Mouse (Mus musculus): ENCODE results near the gene Gipc1.

GRCm38 (mm10) chr8:83652744-83653661 is 526 bp downstream of the Gipc1 start:
- TF ChIP-seq POLR2A (IDR thresholded peaks at IDR 0.05; ENCODE audit: low read depth, low read length) (no peak), CTCF (conservative IDR thresholded peaks at IDR 0.05 in 1 of 2, IDR thresholded peaks at IDR 0.05 in 1 of 2; ENCODE audit: low read depth in 2 of 2, low read length in 2 of 2) (no peak), RCOR1 (conservative IDR thresholded peaks at IDR 0.05; ENCODE audit: low read depth, low read length) (no peak), NRF1 (IDR thresholded peaks at IDR 0.05; ENCODE audit: low read depth, low read length) (no peak), MAFK (IDR thresholded peaks at IDR 0.05; ENCODE audit: insufficient replicate concordance, low read length) (no peak), E2F4 (IDR thresholded peaks at IDR 0.05; ENCODE audit: insufficient replicate concordance, low read depth, low read length) (no peak), EP300 (IDR thresholded peaks at IDR 0.05; ENCODE audit: low read length) (no peak), ETS1 (conservative IDR thresholded peaks at IDR 0.05; ENCODE audit: low read depth, low read length) (no peak), HCFC1 (IDR thresholded peaks at IDR 0.05; ENCODE audit: low read depth, low read length) (no peak), KAT2A (IDR thresholded peaks at IDR 0.05; ENCODE audit: insufficient replicate concordance, low read length) (no peak), SMC3 (IDR thresholded peaks at IDR 0.05; ENCODE audit: low read depth, low read length) (no peak), CHD2 (IDR thresholded peaks at IDR 0.05; ENCODE audit: low read length) (no peak), BHLHE40 (IDR thresholded peaks at IDR 0.05; ENCODE audit: low read depth, low read length) (no peak), MAX (IDR thresholded peaks at IDR 0.05; ENCODE audit: low read length) (no peak)
